Mouse (Mus musculus) G1E (cell line): ENCODE measurements around the gene Gm884.

ENCODE experiments used
- CTCF ChIP-seq: IDR thresholded peaks from 2 replicates; pipeline ENCODE4 v1.5.1; 2012; ENCODE audit warnings: low read depth, low read length, inconsistent platforms, mixed read lengths
- GATA1 ChIP-seq: IDR thresholded peaks from 2 replicates; pipeline ENCODE4 v1.6.1; 2012; ENCODE audit warnings: borderline replicate concordance, low read length, inconsistent platforms, mixed read lengths
- POLR2AphosphoS5 ChIP-seq: IDR thresholded peaks from 2 replicates; pipeline ENCODE4 v1.6.1; 2012; ENCODE audit warnings: low read depth, low read length, inconsistent platforms; ENCODE audit not compliant: insufficient replicate concordance
- TAL1 ChIP-seq: conservative IDR thresholded peaks from 2 replicates; pipeline ENCODE4 v1.6.1; 2012; ENCODE audit warnings: low read depth, low read length, inconsistent platforms, mixed read lengths

GRCm38 (mm10) chr11:103663119-103663518, 42.2 kb upstream of the Gm884 start:
- TF ChIP-seq CTCF (no peak), GATA1 (no peak), POLR2AphosphoS5 (no peak), TAL1 (no peak)
